Mouse (Mus musculus) cerebral cortex, adult 2 months (tissue): ENCODE results near the gene Lmbr1.

Experiments
- WGBS: fragments of 180-500 bp; shearing (Covaris S2); methylation state at CpG from one replicate; pipeline ENCODE4 v1.1.7; 2018; 5-methylcytosine and 5-hydroxymethylcytosine counted together

Gene Lmbr1

GRCm38 (mm10) chr5:29250795-29251495 lies 127.2 kb downstream of the Lmbr1 start:
- WGBS: 53% methylated on average over 8 of the region's 8 CpGs

GRCm38 (mm10) chr5:29244769-29245168 lies 133.4 kb downstream of the Lmbr1 start:
- WGBS: 50% methylated on average over 1 of the region's 1 CpGs

GRCm38 (mm10) chr5:29230481-29230880 lies 147.7 kb downstream of the Lmbr1 start:
- 72% methylated on average over 2 of the region's 2 CpGs for WGBS

- WGBS: 93% methylated on average over 7 of the region's 7 CpGs
Measured at GRCm38 (mm10) chr5:29224089-29224488, 154.1 kb downstream of the Lmbr1 start.

GRCm38 (mm10) chr5:29217997-29218396 lies 160.2 kb downstream of the Lmbr1 start:
- WGBS: 86% methylated on average over 3 of the region's 3 CpGs

GRCm38 (mm10) chr5:29211980-29212555 lies 166.1 kb downstream of the Lmbr1 start:
- WGBS: 82% methylated on average over 4 of the region's 4 CpGs

- 78% methylated on average over 5 of the region's 5 CpGs for WGBS
Measured at GRCm38 (mm10) chr5:29205690-29206089, 172.5 kb downstream of the Lmbr1 start.

- WGBS: 66% methylated on average over 3 of the region's 3 CpGs
Measured at GRCm38 (mm10) chr5:29199868-29200267, 178.3 kb downstream of the Lmbr1 start.

- 66% methylated on average over 4 of the region's 4 CpGs for WGBS
Measured at GRCm38 (mm10) chr5:29198960-29199488, 179.2 kb downstream of the Lmbr1 start.

GRCm38 (mm10) chr5:29197187-29197586 lies 181.0 kb downstream of the Lmbr1 start:
- WGBS: 86% methylated on average over 4 of the region's 4 CpGs

- WGBS: 5% methylated on average over 12 of the region's 12 CpGs
Measured at GRCm38 (mm10) chr5:29196264-29196658, 181.9 kb downstream of the Lmbr1 start.

GRCm38 (mm10) chr5:29195570-29196263 lies 182.5 kb downstream of the Lmbr1 start, which contains the start of gene Rnf32:
Rnf32 (plus strand) TSS chr5:29195992.
- WGBS: under 1% methylated on average over 69 of the region's 70 CpGs

- 4% methylated on average over 9 of the region's 9 CpGs for WGBS
Measured at GRCm38 (mm10) chr5:29195231-29195569, 183.0 kb downstream of the Lmbr1 start.

- 83% methylated on average over 5 of the region's 5 CpGs for WGBS
Measured at GRCm38 (mm10) chr5:29186798-29187197, 191.4 kb downstream of the Lmbr1 start.
